Mouse (Mus musculus) kidney, adult 2 months (tissue): Measurements from ENCODE around the gene Fam222a.

Experiments used
- CTCF ChIP-seq: fragments of 200-500 bp; conservative IDR thresholded peaks from 2 replicates; pipeline ENCODE4 v1.5.1; 2011; ENCODE audit warnings: low read depth, mild to moderate bottlenecking, control low read depth, low read length, moderate library complexity, mixed read lengths; ENCODE audit not compliant: insufficient read depth, insufficient read length
- POLR2A ChIP-seq: fragments of 200-500 bp; IDR thresholded peaks from one replicate; pipeline ENCODE4 v1.6.1; 2011; ENCODE audit warnings: low read depth, low read length, control low read depth

GRCm38 (mm10) chr5:114583046-114583445 is 15.2 kb downstream of the Fam222a start:
- TF ChIP-seq POLR2A (no peak), CTCF (no peak)
